Mouse (Mus musculus) right cerebral cortex, adult 18-20 months (tissue): ENCODE results near the gene Cacna1c.

Experiments
- DNase-seq: peaks from one replicate; pipeline ENCODE4 v3.0.0; 2022; ENCODE audit warnings: mixed read lengths

Gene Cacna1c

DNA sequence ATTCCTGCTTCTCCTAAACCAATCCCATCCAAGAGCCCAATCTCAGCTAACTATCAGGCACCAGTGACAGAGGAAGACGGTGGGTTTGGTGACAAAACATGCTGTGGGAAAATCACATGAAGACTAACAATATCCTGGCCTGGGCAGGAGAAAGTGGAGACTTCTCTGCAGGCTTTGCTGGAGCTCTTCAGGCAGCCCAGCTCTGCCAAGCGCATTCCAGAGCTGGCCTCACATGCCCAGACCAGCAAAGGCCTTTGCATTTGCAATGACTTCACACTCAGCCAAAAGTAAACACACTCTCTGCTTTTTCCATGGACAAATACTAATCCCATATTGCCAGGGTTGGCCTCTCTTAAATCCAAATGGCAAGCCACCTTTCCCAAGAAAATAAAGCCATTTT lies 144.5 kb downstream of the Cacna1c start:
- no peak for DNase-seq

DNA sequence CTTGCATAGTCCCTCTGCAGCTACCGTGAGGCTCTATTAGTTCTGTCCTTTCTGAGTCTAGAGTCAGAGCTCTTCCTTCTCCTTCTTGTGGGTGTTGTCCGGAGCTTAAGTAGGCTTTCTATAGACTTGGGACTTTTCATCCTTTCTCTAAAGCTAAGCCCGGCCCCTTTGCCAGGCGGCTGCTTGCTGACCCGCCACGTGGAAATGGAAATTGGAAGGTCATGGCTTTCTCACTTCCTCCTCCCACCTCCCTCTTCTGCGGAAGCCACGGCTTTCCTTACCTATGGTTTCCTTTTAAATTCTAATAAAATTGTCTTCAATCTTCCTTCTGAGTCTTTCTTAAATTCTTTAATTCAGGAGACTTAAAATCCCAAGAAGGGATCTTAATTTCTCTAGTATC lies 148.9 kb downstream of the Cacna1c start:
- no peak for DNase-seq

DNA sequence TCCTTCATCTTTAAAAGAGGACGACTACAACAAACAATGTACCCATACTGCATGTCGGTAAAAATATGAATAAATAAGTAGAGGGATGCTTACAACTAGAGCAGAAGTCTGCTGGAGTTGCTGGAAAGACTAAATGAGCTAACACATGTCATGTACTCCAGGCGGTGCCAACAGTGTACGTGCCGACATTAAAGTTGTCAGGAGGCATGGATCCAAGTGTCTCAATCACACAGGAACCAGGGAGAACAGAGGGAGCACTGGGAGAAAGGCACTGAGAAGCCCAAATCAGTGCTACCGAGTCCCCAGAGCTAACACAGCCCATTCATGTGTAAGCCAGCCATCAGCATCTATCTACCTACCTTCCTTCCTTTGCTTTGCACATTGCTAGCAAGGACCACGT lies 150.7 kb downstream of the Cacna1c start:
- DNase-seq = no peak

DNA sequence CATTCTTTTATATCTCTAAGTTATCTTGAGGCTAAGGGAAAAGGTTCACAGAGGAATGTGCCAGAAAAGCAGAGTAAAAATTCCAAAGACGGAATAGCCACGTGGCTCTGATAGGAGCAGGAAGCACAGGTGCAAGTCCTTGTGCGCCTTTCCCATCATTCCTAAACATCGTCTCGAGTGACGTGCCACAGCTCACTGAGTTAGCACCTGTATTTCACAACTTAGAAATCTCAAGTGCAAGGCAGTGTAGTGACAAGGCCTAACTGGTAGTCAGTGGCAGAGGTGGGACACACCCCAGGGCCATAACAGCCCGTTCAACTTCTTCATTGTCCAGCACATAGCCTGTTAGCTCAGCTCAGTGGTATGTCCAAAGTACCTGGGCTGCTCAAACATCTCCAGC lies 152.1 kb downstream of the Cacna1c start:
- no peak for DNase-seq

DNA sequence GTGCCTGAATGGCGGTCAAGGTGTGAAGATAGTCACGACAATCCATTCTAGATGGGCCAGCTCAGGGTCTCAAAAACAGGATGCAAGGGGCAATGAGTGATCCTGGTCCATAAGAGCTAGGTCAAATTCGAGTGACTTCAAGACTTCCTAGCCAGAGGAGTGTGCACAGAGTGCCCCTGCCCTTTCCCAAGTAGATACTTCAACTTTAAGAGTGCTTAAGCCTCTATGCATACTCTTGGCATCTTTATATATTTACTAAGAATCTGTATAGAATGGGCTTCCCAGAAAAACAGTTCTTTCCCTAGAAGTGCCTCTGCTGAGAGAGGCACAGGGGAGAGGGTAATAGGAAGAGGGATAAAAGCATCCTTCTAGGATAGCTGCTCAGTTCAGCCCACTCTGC lies 153.4 kb downstream of the Cacna1c start:
- no peak for DNase-seq

DNA sequence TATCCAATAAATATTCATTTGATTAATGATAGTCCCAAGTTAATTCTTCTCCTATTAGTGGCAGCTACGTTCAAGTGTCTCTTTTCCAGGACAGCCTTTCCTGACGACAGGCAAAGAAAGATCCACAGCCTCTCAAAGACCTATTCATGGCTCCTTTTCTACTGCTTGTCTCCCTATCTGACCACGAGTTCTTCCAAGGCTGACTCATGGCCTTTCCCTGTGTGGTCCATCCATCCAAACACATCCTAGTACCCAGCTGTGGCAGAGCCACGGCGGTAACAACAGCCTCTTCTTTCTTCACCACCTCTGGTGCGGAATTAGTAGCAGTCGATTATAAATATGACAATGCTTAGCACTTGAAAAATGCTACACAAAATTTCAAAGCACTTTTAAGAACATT lies 155.3 kb downstream of the Cacna1c start:
- DNase-seq = no peak

DNA sequence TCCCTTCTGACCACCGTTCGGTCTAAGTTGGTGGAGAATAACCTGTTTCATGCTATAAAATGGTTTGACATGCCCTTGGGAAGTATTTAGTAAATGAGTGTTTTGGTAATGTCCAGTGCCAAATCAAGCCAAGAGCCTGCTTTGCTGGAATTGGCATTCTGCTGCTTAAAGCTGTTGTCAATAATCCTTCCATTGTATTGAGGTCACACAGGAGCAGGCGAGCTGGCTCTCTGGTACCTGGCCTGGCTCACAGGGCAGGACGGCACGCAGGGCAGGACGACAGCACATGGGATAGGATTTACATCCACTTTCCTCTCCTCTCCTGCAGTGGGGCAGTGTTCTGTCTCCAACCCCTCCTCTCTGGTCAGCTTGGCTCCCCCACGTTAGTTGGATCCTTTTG lies 156.4 kb downstream of the Cacna1c start:
- DNase-seq = no peak

DNA sequence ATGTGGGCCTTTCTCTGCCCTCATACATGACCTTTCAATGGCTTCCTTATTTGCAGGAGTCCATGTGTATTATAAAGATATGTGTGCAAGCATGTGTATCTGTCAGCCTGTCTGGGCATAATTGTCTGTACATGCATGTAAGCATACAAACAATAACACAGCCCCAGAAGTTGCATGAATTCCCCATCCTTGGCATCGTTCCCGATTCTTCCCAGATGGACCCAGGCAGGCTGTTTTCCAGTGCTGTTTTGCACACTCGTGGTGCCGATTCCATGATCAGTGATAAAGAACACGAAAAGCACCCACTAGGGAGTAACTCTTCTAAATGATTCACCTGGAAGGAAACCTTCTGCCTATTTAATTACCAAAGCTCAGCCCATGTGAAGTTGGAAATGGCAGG lies 156.9 kb downstream of the Cacna1c start:
- no peak for DNase-seq

DNA sequence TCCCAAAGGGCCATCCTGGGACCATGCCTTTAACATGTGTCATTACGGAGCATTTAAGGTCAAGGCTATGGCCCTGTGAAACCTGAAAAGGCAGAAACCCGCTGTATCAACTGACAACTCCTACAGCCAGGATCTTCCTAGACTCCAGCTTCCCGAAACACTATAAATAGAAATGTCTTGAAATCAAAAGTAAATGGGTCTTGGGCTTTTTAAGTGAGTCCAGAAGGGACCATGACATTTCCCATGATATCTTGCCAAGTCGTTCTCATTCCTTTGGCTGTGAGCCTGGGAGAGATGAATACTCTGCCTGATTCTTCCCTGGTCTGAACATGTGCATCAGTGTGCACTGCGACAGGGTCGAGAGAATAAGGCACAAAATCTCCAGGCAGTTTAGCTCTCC lies 158.4 kb downstream of the Cacna1c start:
- no peak for DNase-seq

DNA sequence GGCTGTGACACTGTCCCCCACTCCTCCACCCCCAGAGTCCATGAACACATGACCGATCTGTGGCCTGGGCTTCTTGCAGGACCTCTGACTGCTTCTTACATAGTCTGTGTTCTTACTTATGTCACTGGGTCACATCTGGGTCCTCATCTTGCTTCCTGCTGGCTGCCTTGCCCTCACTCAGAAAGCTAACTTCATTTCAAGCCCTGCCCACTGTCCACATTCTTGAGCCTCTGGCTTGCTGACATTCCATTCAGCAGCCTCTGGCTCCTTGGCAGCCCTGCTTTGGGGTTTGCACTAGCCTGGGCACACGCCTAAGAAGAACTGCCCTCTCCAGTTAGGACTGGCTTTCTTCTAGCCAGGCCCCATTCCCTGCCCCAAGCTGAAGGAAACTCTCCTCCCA lies 159.2 kb downstream of the Cacna1c start:
- DNase-seq = no peak

DNA sequence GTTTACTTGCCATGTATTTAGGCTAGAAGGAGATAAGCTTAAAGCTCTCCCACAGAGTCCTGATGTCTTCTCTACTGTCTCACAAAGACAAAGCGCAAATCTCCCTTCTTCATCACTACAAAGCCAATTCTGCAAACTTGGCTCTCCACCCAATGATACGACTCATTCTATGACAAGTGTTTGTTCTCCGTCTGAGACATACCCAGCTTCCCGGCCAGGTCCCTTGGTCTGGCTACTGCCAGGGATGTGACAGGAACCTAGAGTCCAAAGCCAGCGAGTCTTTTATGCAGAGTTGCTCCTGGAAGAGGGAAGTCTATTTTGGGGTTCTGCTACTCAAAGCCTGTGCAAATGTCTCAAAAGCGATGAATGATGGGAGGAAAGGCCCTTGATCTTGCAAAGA lies 160.9 kb downstream of the Cacna1c start:
- no peak for DNase-seq

DNA sequence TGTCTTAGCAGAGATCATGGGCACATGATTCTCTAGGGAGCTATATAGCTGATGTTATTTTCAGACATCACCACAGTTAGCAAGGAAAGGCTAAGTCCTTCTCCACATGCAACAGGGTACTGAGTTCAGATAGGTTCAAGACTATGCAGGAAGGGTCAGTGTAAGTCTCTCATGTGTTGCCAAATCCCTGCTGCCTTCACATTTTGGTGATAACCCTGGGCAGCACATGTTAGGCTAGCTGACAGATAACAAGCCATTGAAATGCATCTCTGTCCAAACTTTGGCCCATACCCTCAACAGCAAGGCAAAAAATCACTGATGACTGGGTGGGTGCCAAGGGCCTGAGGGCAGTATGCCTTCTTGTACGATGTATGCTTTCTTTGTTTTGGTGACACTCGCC lies 161.3 kb downstream of the Cacna1c start:
- DNase-seq = no peak

DNA sequence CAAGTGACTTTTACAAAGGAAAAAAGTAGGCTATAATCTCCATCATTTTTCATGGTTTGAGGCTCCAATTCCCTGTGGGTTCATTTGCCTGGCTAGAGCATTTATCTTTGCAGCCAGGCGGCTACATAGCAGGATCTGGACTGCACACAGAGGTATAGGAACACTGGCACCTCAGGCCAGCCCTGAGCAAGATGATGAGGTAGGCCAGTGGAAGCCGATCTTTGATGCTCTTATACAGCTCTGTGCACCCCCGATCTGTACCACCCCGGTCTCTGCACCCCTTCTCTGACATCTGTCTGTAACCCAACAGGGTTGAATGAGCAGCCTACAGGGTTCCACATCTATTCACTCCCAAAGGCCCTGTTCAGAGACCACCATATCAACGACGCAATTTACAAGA lies 168.3 kb downstream of the Cacna1c start:
- DNase-seq = no peak

DNA sequence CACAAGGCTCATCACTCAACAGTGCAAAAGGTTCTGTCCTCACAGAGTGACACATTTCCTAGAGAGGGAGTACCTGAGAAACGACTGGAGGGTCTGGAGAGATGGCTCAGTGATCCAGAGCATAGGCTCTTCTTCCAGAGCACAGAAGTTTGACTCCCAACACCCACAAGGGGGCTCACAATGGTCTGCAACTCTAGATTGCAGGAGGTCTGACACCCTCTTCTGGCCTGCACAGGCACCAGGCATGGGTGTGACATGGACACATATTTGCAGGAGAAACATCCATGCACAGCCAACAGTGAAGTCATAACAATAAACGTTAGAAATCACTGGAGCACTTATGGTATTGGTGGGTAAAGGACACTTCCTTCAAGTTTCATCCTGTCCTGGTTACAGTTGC lies 173.4 kb downstream of the Cacna1c start:
- no peak for DNase-seq

DNA sequence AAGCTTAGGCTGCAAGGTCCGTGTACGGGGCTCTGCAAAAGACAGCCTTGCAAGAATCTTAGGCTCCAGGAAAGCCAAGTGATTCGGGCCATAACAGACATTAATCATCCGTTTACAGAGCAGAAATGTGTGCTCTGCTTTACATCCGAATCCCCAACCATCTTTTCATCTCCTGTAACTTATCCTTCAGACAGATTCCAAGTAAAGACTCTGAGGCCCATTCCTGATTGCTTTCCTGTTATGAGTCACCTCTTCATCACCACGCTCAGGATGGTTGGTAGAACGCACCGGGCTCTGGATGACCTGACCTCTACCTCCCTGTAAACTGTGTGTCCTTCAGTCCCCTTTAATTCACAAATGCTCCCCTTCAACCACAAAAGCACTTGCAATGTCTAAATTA lies 175.0 kb downstream of the Cacna1c start:
- DNase-seq = no peak

DNA sequence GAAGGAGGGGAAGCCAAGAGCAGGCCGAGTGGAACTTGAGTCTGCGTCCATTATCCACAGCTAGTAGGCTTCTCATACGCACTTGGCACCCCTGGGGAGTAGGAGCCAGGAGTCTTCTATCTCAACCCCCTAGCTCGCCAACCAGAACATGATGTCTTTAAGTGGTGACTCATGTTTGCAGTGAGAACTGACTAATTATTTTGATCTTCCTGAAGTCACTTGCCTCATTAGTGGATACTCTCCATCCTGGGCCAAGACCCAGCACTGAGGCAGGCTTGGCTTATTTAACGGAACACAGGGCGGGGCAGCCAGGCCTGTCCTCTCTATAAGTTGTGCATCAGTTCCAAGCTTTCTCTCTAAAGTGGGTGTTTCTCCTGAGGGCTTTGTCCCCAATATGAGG lies 177.3 kb downstream of the Cacna1c start:
- peak; percentile 39 for DNase-seq

DNA sequence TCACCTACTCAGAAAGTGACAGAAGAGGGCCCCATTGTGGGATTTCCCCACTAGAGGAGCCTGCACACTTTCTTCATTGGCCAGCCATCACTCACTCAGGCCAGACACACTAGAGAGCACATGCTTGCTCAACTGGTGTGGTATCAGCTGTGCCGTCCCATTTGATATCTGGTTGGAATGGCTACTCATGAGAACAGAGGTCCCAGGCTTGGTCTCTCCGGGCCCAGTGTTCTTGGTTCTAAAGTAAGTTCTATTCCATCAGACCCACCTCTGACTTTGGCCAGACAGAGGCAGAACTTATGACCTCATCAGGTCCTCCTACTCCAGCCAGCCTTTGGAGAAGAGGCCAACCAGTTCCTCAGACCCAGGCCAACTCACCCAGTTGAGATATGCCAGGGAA lies 178.0 kb downstream of the Cacna1c start:
- no peak for DNase-seq

DNA sequence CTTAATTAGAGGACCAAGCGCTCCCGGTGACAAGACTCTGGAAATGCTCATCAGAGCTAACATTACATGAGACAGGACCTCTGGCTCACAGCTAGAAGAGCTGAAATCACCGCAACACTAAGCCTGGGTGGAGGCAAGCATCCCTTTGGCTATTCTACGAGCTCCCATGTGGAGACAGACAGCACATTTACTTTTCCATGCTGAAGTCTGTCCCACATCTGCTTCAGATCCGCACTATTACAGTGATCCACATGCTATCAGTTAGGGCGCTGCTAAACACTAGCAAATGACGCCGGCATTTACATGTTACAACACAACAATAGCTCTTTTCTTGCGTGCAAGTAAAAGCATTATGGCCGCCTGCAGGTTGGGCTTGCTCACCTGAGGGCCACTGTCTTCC lies 178.7 kb downstream of the Cacna1c start:
- no peak for DNase-seq

DNA sequence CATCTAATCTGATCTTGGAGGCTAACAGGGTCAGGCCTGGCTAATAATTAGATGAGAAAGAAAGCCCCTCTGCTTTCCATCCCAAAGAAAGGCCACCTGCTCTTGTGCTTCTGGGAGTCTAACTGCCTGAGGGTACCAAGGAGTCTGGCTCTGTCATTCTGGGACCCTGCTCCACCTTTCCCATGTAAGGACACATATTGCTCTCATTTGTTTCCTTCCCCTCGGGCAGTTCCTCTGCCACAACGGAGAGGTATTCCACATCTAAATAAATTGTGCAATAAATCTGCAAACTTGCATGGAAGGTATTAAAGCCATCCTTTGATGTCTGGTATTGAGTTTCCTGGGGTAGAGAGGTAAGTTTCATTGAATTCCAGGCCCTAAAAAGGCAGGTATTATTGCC lies 180.9 kb downstream of the Cacna1c start:
- no peak for DNase-seq

DNA sequence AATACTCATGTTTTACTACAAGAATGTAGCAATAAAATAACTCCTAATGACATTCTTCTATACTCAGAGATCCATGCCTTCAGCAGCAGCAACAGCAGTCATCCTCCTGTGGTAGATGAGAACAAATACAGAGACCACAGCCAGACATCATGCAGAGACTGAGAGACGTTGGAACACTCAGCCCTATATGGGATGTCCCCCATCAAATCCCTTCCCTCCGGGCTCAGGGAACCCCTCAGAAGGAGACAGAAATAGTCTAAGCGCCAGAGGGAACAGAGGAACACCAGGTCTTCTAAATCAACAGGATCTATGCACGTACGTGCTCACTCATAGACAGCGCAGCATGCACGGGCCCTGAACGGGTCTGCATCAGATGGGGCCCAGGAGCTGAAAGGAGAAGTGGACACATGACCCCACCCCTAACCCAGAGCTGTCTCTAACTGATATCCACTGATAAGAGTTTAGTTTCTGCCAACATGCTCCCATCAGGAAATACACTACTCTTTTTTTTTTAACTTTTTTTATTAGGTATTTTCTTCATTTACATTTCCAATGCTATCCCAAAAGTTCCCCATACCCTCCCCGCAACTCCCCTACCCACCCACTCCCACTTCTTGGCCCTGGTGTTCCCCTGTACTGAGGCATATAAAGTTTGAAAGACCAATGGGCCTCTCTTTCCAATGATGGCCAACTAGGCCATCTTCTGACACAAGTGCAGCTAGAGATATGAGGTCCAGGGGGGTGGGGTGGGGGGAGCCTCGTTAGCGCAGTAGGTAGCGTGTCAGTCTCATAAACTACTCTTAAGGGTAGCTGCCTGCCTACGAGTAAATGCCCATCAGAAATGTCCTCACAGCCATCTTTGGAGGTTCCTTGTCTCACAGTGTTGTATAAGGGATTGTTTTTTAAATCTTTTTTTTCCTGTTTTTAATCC lies 182.8 kb downstream of the Cacna1c start:
- no peak for DNase-seq

DNA sequence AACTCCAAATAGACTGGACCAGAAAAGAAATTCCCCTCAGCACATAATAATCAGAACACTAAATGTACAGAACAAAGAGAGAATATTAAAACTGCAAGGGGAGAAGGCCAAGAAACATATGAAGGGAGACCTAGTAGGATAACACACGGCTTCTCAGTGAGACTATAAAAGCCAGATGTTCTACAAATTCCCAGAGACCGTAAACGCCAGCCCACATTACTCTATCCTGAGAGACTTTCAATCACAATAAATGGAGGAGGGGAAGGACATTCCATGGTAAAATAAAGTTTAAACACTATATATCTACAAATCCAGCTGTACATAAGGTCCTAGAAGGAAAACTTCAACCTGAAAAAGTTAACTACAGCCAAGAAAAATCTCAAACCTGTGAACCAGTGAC lies 185.3 kb downstream of the Cacna1c start:
- no peak for DNase-seq

DNA sequence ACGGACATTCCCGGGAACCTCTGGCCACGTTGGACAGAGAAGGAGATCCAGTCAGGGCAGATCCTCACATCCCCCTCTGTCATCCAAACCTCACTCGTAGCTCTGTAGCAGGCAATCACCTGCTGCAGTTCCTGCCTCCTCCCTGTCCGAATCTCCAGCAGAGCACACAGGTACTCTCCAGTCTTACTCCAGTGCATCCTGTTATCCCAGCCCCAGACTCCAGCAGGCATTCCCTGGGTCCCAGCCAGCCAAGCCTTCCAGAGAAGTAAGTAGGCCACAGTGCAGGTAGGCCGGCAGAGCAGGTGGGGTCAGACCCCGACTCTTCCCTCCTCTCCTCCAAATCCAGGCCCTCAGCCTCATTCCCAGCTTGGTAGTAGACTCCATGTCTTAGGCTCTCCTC lies 186.7 kb downstream of the Cacna1c start:
- DNase-seq = no peak

DNA sequence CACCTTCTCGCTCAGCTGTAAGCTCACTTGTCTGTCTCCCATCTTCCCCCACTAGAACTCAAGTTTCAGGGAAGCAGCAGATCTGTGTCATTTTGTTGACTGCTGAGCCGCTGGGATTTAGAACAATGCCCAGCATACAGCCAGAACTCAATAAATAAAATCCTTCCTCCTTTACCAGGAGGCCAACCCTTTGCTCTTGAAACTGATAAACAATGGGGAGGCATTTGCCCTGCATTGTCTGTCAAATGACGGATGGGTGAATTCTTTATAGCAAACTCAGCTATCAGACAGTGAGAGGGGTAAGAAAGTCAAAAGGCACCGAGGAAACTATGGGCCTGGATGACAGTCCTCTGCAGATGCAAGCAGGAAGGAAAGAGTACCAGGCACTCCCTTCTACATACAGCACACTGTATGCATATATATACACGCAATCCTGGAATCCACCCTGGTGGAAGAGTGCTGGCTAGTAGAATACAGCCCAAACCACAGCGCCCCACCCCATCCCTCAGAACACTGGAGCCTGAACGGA lies 187.5 kb downstream of the Cacna1c start:
- DNase-seq = no peak

DNA sequence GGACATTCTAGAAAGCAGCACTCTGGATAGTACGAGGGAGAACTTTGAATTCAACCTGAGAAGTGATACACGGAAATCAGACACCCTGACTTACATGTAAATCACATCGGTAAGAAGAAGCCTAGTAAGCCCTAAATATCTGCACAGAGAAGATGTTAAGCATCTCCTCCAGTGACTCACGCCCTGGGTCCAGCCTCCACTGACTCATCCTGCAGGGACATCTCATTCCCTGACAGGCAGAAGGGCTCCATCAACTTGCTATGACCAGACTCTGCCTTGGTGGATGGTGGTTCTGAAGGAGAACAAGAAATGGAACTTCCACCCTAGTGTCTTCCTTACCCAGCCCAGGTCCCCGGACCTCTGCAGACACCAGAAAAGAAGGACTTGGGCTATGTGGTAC lies 191.6 kb downstream of the Cacna1c start:
- peak; percentile 39 for DNase-seq

DNA sequence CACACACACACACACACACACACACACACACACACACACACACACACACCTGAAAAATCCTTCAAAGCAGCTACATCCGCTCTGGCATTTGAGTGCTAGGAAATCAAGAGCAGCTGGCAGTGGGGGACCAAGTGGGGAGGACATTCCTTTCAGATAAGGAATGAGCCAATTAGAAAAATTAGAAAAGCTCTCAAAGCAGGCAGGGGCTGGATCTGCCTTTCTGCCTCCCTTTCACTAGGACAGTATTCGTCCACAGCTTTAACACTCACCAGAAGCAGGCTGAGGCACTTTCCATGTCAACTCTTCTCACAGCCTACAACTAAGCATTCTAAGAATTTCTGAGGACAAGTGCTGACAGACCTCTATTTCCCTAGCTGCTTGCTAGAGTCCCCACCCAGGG lies 194.8 kb downstream of the Cacna1c start:
- no peak for DNase-seq
